Mouse (Mus musculus) adrenal gland, adult (tissue): ENCODE results near the gene Prkaca.
"Not testable (repeated sequence)": the region's sequence is repeated elsewhere in the genome, so short reads cannot be mapped to it uniquely, and the experiment has no call there.

Experiments used
- DNase-seq, 2 experiments: peaks; one replicate each; pipeline ENCODE4 v3.0.0; 2022 to 2023; ENCODE audit warnings: low spot score in 1 of 2; ENCODE audit not compliant: inconsistent age in 2 of 2

The Prkaca gene

GRCm38 (mm10) chr8:83974521-83974920 is 1.7 kb downstream of the Prkaca start:
- peak in 1 of 2 experiments; percentile 43 for DNase-seq

GRCm38 (mm10) chr8:83976101-83976630 is 3.4 kb downstream of the Prkaca start:
- DNase-seq: peak; percentile 40 to 68

- DNase-seq: peak; percentile 35 to 60
These were observed 4.1 kb downstream of the Prkaca start for GRCm38 (mm10) chr8:83976779-83977350.

- peak; percentile 76 to 87 for DNase-seq
These were observed 4.9 kb downstream of the Prkaca start for GRCm38 (mm10) chr8:83977646-83978045.

- peak in 1 of 2 experiments; percentile 23 for DNase-seq
These were observed 5.4 kb downstream of the Prkaca start for GRCm38 (mm10) chr8:83978200-83978599.

GRCm38 (mm10) chr8:83980250-83980649 is 7.5 kb downstream of the Prkaca start:
- peak in 1 of 2 experiments; percentile 47 for DNase-seq

- DNase-seq: peak; percentile 33 to 58
These were observed 8.1 kb downstream of the Prkaca start for GRCm38 (mm10) chr8:83980845-83981244.

- DNase-seq: no peak
These were observed 8.7 kb downstream of the Prkaca start for GRCm38 (mm10) chr8:83981533-83981932.

GRCm38 (mm10) chr8:83982449-83982848 is 9.7 kb downstream of the Prkaca start:
- DNase-seq: no peak

- not testable (repeated sequence) for DNase-seq
These were observed 10.4 kb downstream of the Prkaca start for GRCm38 (mm10) chr8:83983222-83983621.

GRCm38 (mm10) chr8:83989243-83989642 is 16.4 kb downstream of the Prkaca start:
- DNase-seq: no peak

GRCm38 (mm10) chr8:83990170-83990569 is 17.4 kb downstream of the Prkaca start:
- no peak for DNase-seq

- DNase-seq: peak in 1 of 2 experiments; percentile 62
These were observed 19.7 kb downstream of the Prkaca start for GRCm38 (mm10) chr8:83992488-83992887.

GRCm38 (mm10) chr8:83994030-83994429 is 21.2 kb downstream of the Prkaca start:
- no peak for DNase-seq

GRCm38 (mm10) chr8:83995973-83996372 is 23.2 kb downstream of the Prkaca start:
- DNase-seq: peak in 1 of 2 experiments; percentile 46

- peak; percentile 93 to 96 for DNase-seq
These were observed 24.0 kb downstream of the Prkaca start for GRCm38 (mm10) chr8:83996567-83997505.

GRCm38 (mm10) chr8:83997511-83998141 is 24.8 kb downstream of the Prkaca start, which contains the start of gene Samd1:
TSS of gene Samd1 (plus strand) at chr8:83997672.
- peak; percentile 70 to 80 for DNase-seq

GRCm38 (mm10) chr8:83998231-83999056 is 25.7 kb downstream of the Prkaca start:
- peak; percentile 73 to 89 for DNase-seq

GRCm38 (mm10) chr8:83999057-83999705 is 26.4 kb downstream of the Prkaca start:
- DNase-seq: peak; percentile 45 to 69

GRCm38 (mm10) chr8:83999825-84000224 is 27.0 kb downstream of the Prkaca start:
- DNase-seq: no peak
